Mouse (Mus musculus): ENCODE data around the gene Synpo2. TPM values are rescaled to one million over a fixed set of nuclear protein-coding genes. Genes with fewer than 3 reads are reported as not detected.

Gene Synpo2
- polyA plus RNA-seq, 1 experiment from 2014 or later, result 4.9 TPM

GRCm38 (mm10) chr3:123191602-123192001, 44.3 kb downstream of the Synpo2 start:
- no peak overlapping the region for H3K4me3 ChIP-seq
- H3K9me3 ChIP-seq, result no peaks in the 10 kb centered on the region
- no peak for DNase-seq (ENCODE audit: low spot score)
- no peaks in the 10 kb centered on the region for H3K27me3 ChIP-seq (replicated peaks; ENCODE audit: low read depth, poor library complexity, severe bottlenecking)
- peaks cover 24% of the 10 kb centered on the region for H3K4me1 ChIP-seq
- no peaks in the 10 kb centered on the region for H3K36me3 ChIP-seq (replicated peaks)
- H3K27ac ChIP-seq (replicated peaks), result no peak overlapping the region

- Histone ChIP-seq H3K36me3 (replicated peaks) (no peaks in the 10 kb centered on the region), H3K27ac (replicated peaks) (no peak overlapping the region), H3K4me3 (no peak overlapping the region), H3K9me3 (no peaks in the 10 kb centered on the region), H3K27me3 (replicated peaks; ENCODE audit: low read depth, poor library complexity, severe bottlenecking) (no peaks in the 10 kb centered on the region), H3K4me1 (peaks cover 24% of the 10 kb centered on the region)
- WGBS, result 72% methylated on average over 6 of the region's 6 CpGs
- DNase-seq (ENCODE audit: low spot score), result peak; percentile 23
Measured at GRCm38 (mm10) chr3:123190329-123190728, 45.6 kb downstream of the Synpo2 start.

- WGBS, result 47% methylated on average over 1 of the region's 1 CpGs
- no peak overlapping the region for H3K27ac ChIP-seq (replicated peaks)
- H3K4me1 ChIP-seq, result peaks cover 24% of the 10 kb centered on the region
- no peak overlapping the region for H3K4me3 ChIP-seq
- no peak for DNase-seq (ENCODE audit: low spot score)
- no peaks in the 10 kb centered on the region for H3K27me3 ChIP-seq (replicated peaks; ENCODE audit: low read depth, poor library complexity, severe bottlenecking)
- H3K9me3 ChIP-seq, result no peaks in the 10 kb centered on the region
- no peaks in the 10 kb centered on the region for H3K36me3 ChIP-seq (replicated peaks)
Measured at GRCm38 (mm10) chr3:123189826-123190225, 46.1 kb downstream of the Synpo2 start.

- H3K27me3 ChIP-seq (replicated peaks; ENCODE audit: low read depth, poor library complexity, severe bottlenecking), result no peaks in the 10 kb centered on the region
- no peaks in the 10 kb centered on the region for H3K36me3 ChIP-seq (replicated peaks)
- DNase-seq (ENCODE audit: low spot score), result no peak
- no peak overlapping the region for H3K4me3 ChIP-seq
- WGBS, result 83% methylated on average over 12 of the region's 12 CpGs
- H3K27ac ChIP-seq (replicated peaks), result no peak overlapping the region
- H3K9me3 ChIP-seq, result no peaks in the 10 kb centered on the region
- peaks cover 24% of the 10 kb centered on the region for H3K4me1 ChIP-seq
Measured at GRCm38 (mm10) chr3:123188616-123189230, 47.2 kb downstream of the Synpo2 start.

GRCm38 (mm10) chr3:123187370-123188124, 48.4 kb downstream of the Synpo2 start:
- Histone ChIP-seq H3K27ac (replicated peaks) (peak overlapping the region; percentile 81), H3K36me3 (replicated peaks) (no peaks in the 10 kb centered on the region), H3K4me1 (peaks cover 24% of the 10 kb centered on the region), H3K27me3 (replicated peaks; ENCODE audit: low read depth, poor library complexity, severe bottlenecking) (no peaks in the 10 kb centered on the region), H3K4me3 (no peak overlapping the region), H3K9me3 (no peaks in the 10 kb centered on the region)
- WGBS, result 64% methylated on average over 15 of the region's 15 CpGs
- no peak for DNase-seq (ENCODE audit: low spot score)

GRCm38 (mm10) chr3:123185238-123185925, 50.6 kb downstream of the Synpo2 start:
- WGBS, result 91% methylated on average over 10 of the region's 10 CpGs
- no peak for DNase-seq (ENCODE audit: low spot score)
- Histone ChIP-seq H3K36me3 (replicated peaks) (no peaks in the 10 kb centered on the region), H3K27ac (replicated peaks) (no peak overlapping the region), H3K27me3 (replicated peaks; ENCODE audit: low read depth, poor library complexity, severe bottlenecking) (no peaks in the 10 kb centered on the region), H3K4me3 (no peak overlapping the region), H3K4me1 (peaks cover 29% of the 10 kb centered on the region), H3K9me3 (no peaks in the 10 kb centered on the region)

GRCm38 (mm10) chr3:123184281-123184680, 51.7 kb downstream of the Synpo2 start:
- Histone ChIP-seq H3K36me3 (replicated peaks) (no peaks in the 10 kb centered on the region), H3K27me3 (replicated peaks; ENCODE audit: low read depth, poor library complexity, severe bottlenecking) (no peaks in the 10 kb centered on the region), H3K9me3 (no peaks in the 10 kb centered on the region), H3K27ac (replicated peaks) (no peak overlapping the region), H3K4me1 (peaks cover 26% of the 10 kb centered on the region), H3K4me3 (no peak overlapping the region)
- no peak for DNase-seq (ENCODE audit: low spot score)
- WGBS, result 92% methylated on average over 10 of the region's 10 CpGs

- DNase-seq (ENCODE audit: low spot score), result no peak
Measured at GRCm38 (mm10) chr3:123179508-123179907, 56.4 kb downstream of the Synpo2 start.

GRCm38 (mm10) chr3:123179041-123179440, 56.9 kb downstream of the Synpo2 start:
- DNase-seq (ENCODE audit: low spot score), result no peak
- Histone ChIP-seq H3K9me3 (no peaks in the 10 kb centered on the region), H3K36me3 (replicated peaks) (no peaks in the 10 kb centered on the region), H3K27ac (replicated peaks) (no peak overlapping the region), H3K27me3 (replicated peaks; ENCODE audit: low read depth, poor library complexity, severe bottlenecking) (no peaks in the 10 kb centered on the region), H3K4me1 (peaks cover 26% of the 10 kb centered on the region), H3K4me3 (no peak overlapping the region)
- 90% methylated on average over 5 of the region's 5 CpGs for WGBS

More at GRCm38 (mm10) chr3:123179508-123179907, 56.4 kb downstream of the Synpo2 start:
- no peak overlapping the region for H3K27ac ChIP-seq (replicated peaks)
- H3K4me1 ChIP-seq, result peaks cover 22% of the 10 kb centered on the region
- H3K9me3 ChIP-seq, result no peaks in the 10 kb centered on the region
- no peaks in the 10 kb centered on the region for H3K36me3 ChIP-seq (replicated peaks)
- H3K4me3 ChIP-seq, result no peak overlapping the region
- H3K27me3 ChIP-seq (replicated peaks; ENCODE audit: low read depth, poor library complexity, severe bottlenecking), result no peaks in the 10 kb centered on the region
- 79% methylated on average over 8 of the region's 8 CpGs for WGBS

GRCm38 (mm10) chr3:123178420-123178819, 57.5 kb downstream of the Synpo2 start:
- H3K9me3 ChIP-seq, result no peaks in the 10 kb centered on the region
- 81% methylated on average over 4 of the region's 4 CpGs for WGBS
- no peak for DNase-seq (ENCODE audit: low spot score)
- no peaks in the 10 kb centered on the region for H3K36me3 ChIP-seq (replicated peaks)
- H3K4me1 ChIP-seq, result peaks cover 32% of the 10 kb centered on the region
- H3K27ac ChIP-seq (replicated peaks), result 0 out of 2 replicates have a peak overlapping the region, but pooled peaks have one; percentile 57
- no peaks in the 10 kb centered on the region for H3K27me3 ChIP-seq (replicated peaks; ENCODE audit: low read depth, poor library complexity, severe bottlenecking)
- no peak overlapping the region for H3K4me3 ChIP-seq

GRCm38 (mm10) chr3:123176366-123177334, 59.3 kb downstream of the Synpo2 start:
- peaks cover 27% of the 10 kb centered on the region for H3K4me1 ChIP-seq
- peak; percentile 25 for DNase-seq (ENCODE audit: low spot score)
- H3K4me3 ChIP-seq, result no peak overlapping the region
- 70% methylated on average over 19 of the region's 19 CpGs for WGBS
- no peaks in the 10 kb centered on the region for H3K9me3 ChIP-seq
- H3K27ac ChIP-seq (replicated peaks), result peak overlapping the region; percentile 48
- H3K36me3 ChIP-seq (replicated peaks), result no peaks in the 10 kb centered on the region
- H3K27me3 ChIP-seq (replicated peaks; ENCODE audit: low read depth, poor library complexity, severe bottlenecking), result no peaks in the 10 kb centered on the region

GRCm38 (mm10) chr3:123175142-123175541, 60.8 kb downstream of the Synpo2 start:
- 90% methylated on average over 7 of the region's 7 CpGs for WGBS
- no peak for DNase-seq (ENCODE audit: low spot score)
- Histone ChIP-seq H3K27ac (replicated peaks) (no peak overlapping the region), H3K36me3 (replicated peaks) (no peaks in the 10 kb centered on the region), H3K27me3 (replicated peaks; ENCODE audit: low read depth, poor library complexity, severe bottlenecking) (no peaks in the 10 kb centered on the region), H3K4me3 (no peak overlapping the region), H3K4me1 (peaks cover 27% of the 10 kb centered on the region), H3K9me3 (no peaks in the 10 kb centered on the region)
